Mouse (Mus musculus) MEL (cell line): ENCODE measurements around the gene Ugt1a2. TPM values are rescaled to one million over a fixed set of nuclear protein-coding genes. Genes with fewer than 3 reads are reported as not detected.

Experiments used
- DNase-seq: peaks from one replicate; pipeline ENCODE4 v3.0.0; 2011; ENCODE audit warnings: low read depth, low spot score
- H3K27ac ChIP-seq: 2 replicates; pipeline ENCODE4 v1.5.1; 2012; ENCODE audit warnings: low read depth, mild to moderate bottlenecking, control low read depth, low read length, moderate library complexity; ENCODE audit not compliant: control insufficient read depth
- H3K27me3 ChIP-seq, 2 experiments: fragments of 150-350 bp in 1 of 2; sonication (generic) in 1 of 2; 2 replicates each; pipeline ENCODE4 v1.6.1; 2012; ENCODE audit warnings: low read length in 2 of 2, mild to moderate bottlenecking in 2 of 2, improper control_type of control experiment in 1 of 2, moderate library complexity in 1 of 2; ENCODE audit not compliant: insufficient read depth in 2 of 2, control insufficient read depth in 1 of 2
- H3K36me3 ChIP-seq, 2 experiments: 2 replicates each; pipeline ENCODE4 v1.6.1; 2012 to 2014; ENCODE audit warnings: low read length in 2 of 2, improper control_type of control experiment in 1 of 2, inconsistent platforms in 1 of 2, mild to moderate bottlenecking in 1 of 2; ENCODE audit not compliant: insufficient read depth in 2 of 2, control insufficient read depth in 1 of 2
- H3K4me1 ChIP-seq, 2 experiments: fragments of 150-350 bp in 1 of 2; sonication (generic) in 1 of 2; 2 replicates each; pipeline ENCODE4 v1.6.1; 2012; ENCODE audit warnings: low read length in 2 of 2, improper control_type of control experiment in 1 of 2, mild to moderate bottlenecking in 1 of 2; ENCODE audit not compliant: insufficient read depth in 2 of 2, control insufficient read depth in 1 of 2
- H3K4me3 ChIP-seq, 2 experiments: fragments of 150-350 bp in 1 of 2; sonication (generic) in 1 of 2; 2 replicates each; pipeline ENCODE4 v1.5.1; 2012; ENCODE audit warnings: low read depth in 2 of 2, low read length in 2 of 2, mild to moderate bottlenecking in 2 of 2, moderate library complexity in 2 of 2, control low read depth in 1 of 2, improper control_type of control experiment in 1 of 2; ENCODE audit not compliant: control insufficient read depth in 1 of 2, insufficient read depth in 1 of 2
- H3K79me2 ChIP-seq: 2 replicates; pipeline ENCODE4 v1.6.1; 2012; ENCODE audit warnings: mild to moderate bottlenecking, low read length, moderate library complexity; ENCODE audit not compliant: control insufficient read depth, poor library complexity, insufficient read depth
- H3K9ac ChIP-seq: 2 replicates; pipeline ENCODE4 v1.6.1; 2012; ENCODE audit warnings: low read depth, mild to moderate bottlenecking, control low read depth, low read length, moderate library complexity; ENCODE audit not compliant: control insufficient read depth, poor library complexity, severe bottlenecking
- H3K9me3 ChIP-seq: fragments of 150-350 bp; sonication (generic); replicated peaks from 2 replicates; pipeline ENCODE4 v1.6.1; 2012; ENCODE audit warnings: mild to moderate bottlenecking, low read length, improper control_type of control experiment, moderate library complexity; ENCODE audit not compliant: insufficient read depth
- CHD1 ChIP-seq: IDR thresholded peaks from 2 replicates; pipeline ENCODE4 v1.6.1; 2012; ENCODE audit warnings: low read depth, mild to moderate bottlenecking, inconsistent platforms, low read length, improper control_type of control experiment
- CHD2 ChIP-seq: IDR thresholded peaks from 2 replicates; pipeline ENCODE4 v1.6.1; 2011; ENCODE audit warnings: low read length, improper control_type of control experiment
- CTCF ChIP-seq, 3 experiments: IDR thresholded peaks in 2 of 3; conservative IDR thresholded peaks in 1 of 3; 2 replicates each; pipeline ENCODE4 v1.5.1; 2011 to 2012; ENCODE audit warnings: low read length in 3 of 3, low read depth in 2 of 3, mild to moderate bottlenecking in 2 of 3, improper control_type of control experiment in 1 of 3, inconsistent platforms in 1 of 3, mixed read lengths in 1 of 3, moderate library complexity in 1 of 3; ENCODE audit not compliant: control insufficient read depth in 1 of 3, insufficient read depth in 1 of 3, poor library complexity in 1 of 3, severe bottlenecking in 1 of 3
- E2F4 ChIP-seq: IDR thresholded peaks from 2 replicates; pipeline ENCODE4 v1.6.1; 2011; ENCODE audit warnings: low read depth, low read length, improper control_type of control experiment, borderline replicate concordance
- ETS1 ChIP-seq: IDR thresholded peaks from 2 replicates; pipeline ENCODE4 v1.6.1; 2012; ENCODE audit warnings: low read depth, mild to moderate bottlenecking, inconsistent platforms, low read length, improper control_type of control experiment, moderate library complexity
- GABPA ChIP-seq: IDR thresholded peaks from 2 replicates; pipeline ENCODE4 v1.6.1; 2012; ENCODE audit warnings: low read depth, mild to moderate bottlenecking, inconsistent platforms, low read length, improper control_type of control experiment, moderate library complexity
- GATA1 ChIP-seq: IDR thresholded peaks from 2 replicates; pipeline ENCODE4 v1.6.1; 2011; ENCODE audit warnings: low read depth, low read length, improper control_type of control experiment
- KAT2A ChIP-seq: conservative IDR thresholded peaks from 2 replicates; pipeline ENCODE4 v1.6.1; 2012; ENCODE audit warnings: low read depth, low read length, improper control_type of control experiment, inconsistent platforms
- MAFK ChIP-seq: IDR thresholded peaks from 2 replicates; pipeline ENCODE4 v1.6.1; 2011; ENCODE audit warnings: low read depth, mild to moderate bottlenecking, low read length, improper control_type of control experiment, borderline replicate concordance
- MEF2A ChIP-seq: IDR thresholded peaks from 2 replicates; pipeline ENCODE4 v1.6.1; 2014; ENCODE audit warnings: low read depth, mild to moderate bottlenecking, inconsistent platforms, low read length, improper control_type of control experiment; ENCODE audit not compliant: poor library complexity, insufficient replicate concordance, severe bottlenecking; ENCODE audit errors: extremely low read depth
- POLR2A ChIP-seq, 2 experiments: IDR thresholded peaks; 2 replicates each; pipeline ENCODE4 v1.6.1; 2011 to 2012; ENCODE audit warnings: low read length in 2 of 2, mild to moderate bottlenecking in 2 of 2, control low read depth in 1 of 2, improper control_type of control experiment in 1 of 2, low read depth in 1 of 2, moderate library complexity in 1 of 2; ENCODE audit not compliant: control insufficient read depth in 1 of 2, insufficient read depth in 1 of 2, poor library complexity in 1 of 2
- POLR2AphosphoS2 ChIP-seq: IDR thresholded peaks from 2 replicates; pipeline ENCODE4 v1.6.1; 2011; ENCODE audit warnings: low read length, improper control_type of control experiment
- RAD21 ChIP-seq: IDR thresholded peaks from 2 replicates; pipeline ENCODE4 v1.6.1; 2011; ENCODE audit warnings: mild to moderate bottlenecking, low read depth, low read length, improper control_type of control experiment
- RCOR1 ChIP-seq: IDR thresholded peaks from 2 replicates; pipeline ENCODE4 v1.6.1; 2012; ENCODE audit warnings: low read depth, mild to moderate bottlenecking, inconsistent platforms, low read length, improper control_type of control experiment
- SIN3A ChIP-seq: IDR thresholded peaks from 2 replicates; pipeline ENCODE4 v1.6.1; 2012; ENCODE audit warnings: low read length, improper control_type of control experiment, inconsistent platforms
- SMC3 ChIP-seq: IDR thresholded peaks from 2 replicates; pipeline ENCODE4 v1.6.1; 2011; ENCODE audit warnings: low read depth, low read length, improper control_type of control experiment
- TAL1 ChIP-seq: IDR thresholded peaks from 2 replicates; pipeline ENCODE4 v1.6.1; 2012; ENCODE audit warnings: mild to moderate bottlenecking, inconsistent platforms, low read length, moderate library complexity, mixed read lengths
- TCF12 ChIP-seq: IDR thresholded peaks from 2 replicates; pipeline ENCODE4 v1.6.1; 2014; ENCODE audit warnings: low read depth, mild to moderate bottlenecking, inconsistent platforms, low read length, improper control_type of control experiment, moderate library complexity
- UBTF ChIP-seq: IDR thresholded peaks from 2 replicates; pipeline ENCODE4 v1.6.1; 2012; ENCODE audit warnings: low read depth, mild to moderate bottlenecking, inconsistent platforms, low read length, improper control_type of control experiment, moderate library complexity, borderline replicate concordance; ENCODE audit not compliant: insufficient read depth
- ZC3H11A ChIP-seq: IDR thresholded peaks from 2 replicates; pipeline ENCODE4 v1.6.1; 2012; ENCODE audit warnings: low read depth, mild to moderate bottlenecking, inconsistent platforms, low read length, improper control_type of control experiment
- ZKSCAN1 ChIP-seq: IDR thresholded peaks from 2 replicates; pipeline ENCODE4 v1.6.1; 2012; ENCODE audit warnings: low read depth, mild to moderate bottlenecking, inconsistent platforms, low read length, improper control_type of control experiment, moderate library complexity
- ZMIZ1 ChIP-seq: IDR thresholded peaks from 2 replicates; pipeline ENCODE4 v1.6.1; 2012; ENCODE audit warnings: low read depth, mild to moderate bottlenecking, inconsistent platforms, low read length, improper control_type of control experiment, moderate library complexity
- ZNF384 ChIP-seq: IDR thresholded peaks from 2 replicates; pipeline ENCODE4 v1.6.1; 2012; ENCODE audit warnings: low read depth, mild to moderate bottlenecking, inconsistent platforms, low read length, improper control_type of control experiment
- polyA plus RNA-seq, 2 experiments: library from polyadenylated mRNA; stranded (reverse) in 1 of 2; unstranded in 1 of 2; fragments of >175 nt in 1 of 2; fragments of >200 nt in 1 of 2; gene quantifications; 2 replicates each; pipeline versions ENCODE4 v1.2.1 to v1.2.4; 2012; ENCODE audit warnings: low replicate concordance in 2 of 2, low read depth in 1 of 2; ENCODE audit not compliant: insufficient read length in 2 of 2, insufficient read depth in 1 of 2, missing spikeins in 1 of 2
- total RNA-seq: library from RNA; depleted of rRNA; stranded (reverse); fragments of 300-350 nt; gene quantifications from 2 replicates; pipeline ENCODE4 v1.2.3, GENCODE M21; 2012

Ugt1a2 gene
- total and polyA plus RNA-seq, 3 experiments: not detected

GRCm38 (mm10) chr1:88255989-88256754 lies 55.8 kb downstream of the Ugt1a2 start:
- no peaks in the 10 kb centered on the region for H3K79me2 ChIP-seq
- no peak for DNase-seq
- no peak overlapping the region for H3K4me3 ChIP-seq
- no peaks in the 10 kb centered on the region for H3K9me3 ChIP-seq
- H3K36me3 ChIP-seq: peaks cover 0 to 4% of the 10 kb centered on the region in 2 experiments; a peak in 2 of 4 replicates
- 0 out of 4 replicates have a peak, but pooled peaks cover 0 to 3% of the 10 kb centered on the region in 2 experiments for H3K4me1 ChIP-seq
- H3K9ac ChIP-seq: no peak overlapping the region
- TF ChIP-seq SIN3A (no peak), ZMIZ1 (no peak), ZKSCAN1 (no peak), RAD21 (no peak), ZNF384 (no peak), KAT2A (no peak), MEF2A (no peak), RCOR1 (no peak), E2F4 (no peak), POLR2A (IDR thresholded peaks at IDR 0.05; ENCODE audit: control insufficient read depth in 1 of 2, insufficient read depth in 1 of 2, low read depth in 1 of 2, low read length in 2 of 2, poor library complexity in 1 of 2) (no peak), GABPA (no peak), POLR2AphosphoS2 (no peak), CHD2 (no peak), ZC3H11A (no peak), TCF12 (no peak), TAL1 (no peak)
- no peak overlapping the region for H3K27ac ChIP-seq
- H3K27me3 ChIP-seq: no peaks in the 10 kb centered on the region

GRCm38 (mm10) chr1:88256886-88257663 lies 56.7 kb downstream of the Ugt1a2 start:
- no peak for TF ChIP-seq SMC3
- no peak for TF ChIP-seq ZMIZ1
- no peak for TF ChIP-seq TCF12
- TF ChIP-seq CHD1: no peak
- TF ChIP-seq ZKSCAN1: no peak
- TF ChIP-seq ETS1: no peak
- TF ChIP-seq UBTF: no peak
- no peak for TF ChIP-seq MAFK
- no peak for TF ChIP-seq GATA1
- TF ChIP-seq CTCF (IDR thresholded peaks at IDR 0.05 in 2 of 3, conservative IDR thresholded peaks at IDR 0.05 in 1 of 3; ENCODE audit: control insufficient read depth in 1 of 3, insufficient read depth in 1 of 3, low read depth in 2 of 3, low read length in 3 of 3, poor library complexity in 1 of 3, severe bottlenecking in 1 of 3): no peak
- no peak for TF ChIP-seq E2F4
- TF ChIP-seq, all 39 proteins: peak for 0
- peaks cover 2 to 9% of the 10 kb centered on the region in 2 experiments; a peak in 3 of 4 replicates for H3K4me1 ChIP-seq
- no peak overlapping the region for H3K9ac ChIP-seq
- no peak for DNase-seq
- no peaks in the 10 kb centered on the region for H3K27me3 ChIP-seq
- H3K36me3 ChIP-seq: peaks cover 0 to 13% of the 10 kb centered on the region in 2 experiments; a peak in 2 of 4 replicates
- no peak overlapping the region for H3K4me3 ChIP-seq
- H3K27ac ChIP-seq: no peak overlapping the region
- no peaks in the 10 kb centered on the region for H3K79me2 ChIP-seq
- H3K9me3 ChIP-seq: no peaks in the 10 kb centered on the region
